In the genomic region with DNA sequence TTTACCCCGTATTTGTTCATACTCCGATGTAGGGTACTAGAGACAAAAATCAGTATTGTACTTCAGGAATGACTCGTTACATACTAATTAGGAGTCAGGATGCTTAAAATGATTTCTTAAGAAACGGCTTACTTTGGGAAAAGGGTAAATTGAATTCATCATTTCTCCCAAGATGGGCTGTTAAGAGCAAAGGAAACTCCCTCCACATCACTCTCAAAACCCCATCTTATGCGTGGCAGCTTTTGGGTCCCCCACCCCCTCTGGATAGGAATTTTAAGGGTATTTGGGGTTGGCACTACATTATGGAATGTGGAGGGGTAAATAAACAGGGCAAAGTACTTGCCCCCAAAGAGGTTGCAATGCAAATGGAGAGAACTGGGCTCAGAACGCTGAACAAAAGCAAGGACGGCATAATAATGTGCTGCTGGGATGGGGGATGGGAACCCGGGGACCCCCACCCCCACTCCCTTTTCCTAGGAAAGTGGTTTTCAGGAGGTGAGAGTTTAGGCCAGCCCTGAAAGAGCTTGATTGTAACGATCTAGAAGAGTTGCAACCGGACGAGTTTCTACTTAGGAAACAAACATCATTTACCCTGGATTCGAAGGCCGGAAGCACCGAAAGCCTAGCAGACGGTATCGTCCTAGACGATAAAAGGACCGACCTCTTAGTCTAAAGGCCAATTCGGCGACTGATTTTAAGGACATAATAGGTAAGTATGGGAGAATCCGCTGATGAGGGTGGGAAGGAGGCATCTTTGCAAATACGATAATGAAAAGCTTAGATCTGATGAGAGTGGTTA, we compare ENCODE assay signal across 12 mouse cellular contexts. TPM values are rescaled to one million over a fixed set of nuclear protein-coding genes. Genes with fewer than 3 reads are reported as not detected.
DNase-seq lines count a peak whose midpoint lies in the region; ATAC-seq and TF ChIP-seq lines count a peak whose summit lies in the region.
"Had no signal": no experiment of that assay in that cellular context is flagged by ENCODE, and none has a peak within 500 bp of the region (broad histone marks: within the 10 kb centered on the region; RNA-seq: fewer than 3 reads in every experiment).

Gene Usp44 (plus strand): TSS at position 625 of the 799 bp plus-strand sequence.

- TF ChIP-seq POLR2A in heart, adult 2 months (IDR thresholded peaks at IDR 0.05; ENCODE audit: insufficient read depth, low read depth, low read length), result no peak

- no peak within 1 kb of the TSS for H3K4me3 ChIP-seq in heart, adult 2 months
- peak within 1 kb of the TSS; percentile 20 for H3K4me3 ChIP-seq in midbrain, embryonic 11.5 days (ENCODE audit: low read depth, low read length)
- no peak within 1 kb of the TSS for H3K4me3 ChIP-seq in midbrain, embryonic 16.5 days (ENCODE audit: low read depth, low read length)
- peak within 1 kb of the TSS; percentile 18 for H3K4me3 ChIP-seq in intestine, postnatal 0 days (ENCODE audit: low read depth, low read length)
- no peak within 1 kb of the TSS; the same call in 1 of the 2 replicates for H3K4me3 ChIP-seq in stomach, embryonic 15.5 days (replicated peaks)

- no peak within 1 kb of the TSS for H3K9ac ChIP-seq in heart, adult 2 months (ENCODE audit: low read depth, low read length)
- H3K9ac ChIP-seq in midbrain, embryonic 11.5 days (ENCODE audit: low read length), result peak within 1 kb of the TSS; percentile 41
- no peak within 1 kb of the TSS for H3K9ac ChIP-seq in midbrain, embryonic 16.5 days (ENCODE audit: low read depth, low read length)
- no peak within 1 kb of the TSS for H3K9ac ChIP-seq in intestine, postnatal 0 days (ENCODE audit: low read depth, low read length)
- no peak within 1 kb of the TSS for H3K9ac ChIP-seq in stomach, embryonic 15.5 days

- H3K4me2 ChIP-seq in midbrain, embryonic 11.5 days, result peak within 1 kb of the TSS; percentile 26
- H3K4me2 ChIP-seq in midbrain, embryonic 16.5 days (ENCODE audit: low read length), result no peak within 1 kb of the TSS
- H3K4me2 ChIP-seq in intestine, postnatal 0 days (replicated peaks; ENCODE audit: low read depth), result peak within 1 kb of the TSS; percentile 48; the same call in 1 of the 2 replicates
- peak within 1 kb of the TSS; percentile 39 for H3K4me2 ChIP-seq in stomach, embryonic 15.5 days

- intact Hi-C loops in heart, adult 2 months (cut with DNase I), result no loop called here

- 33% methylated on average over 22 of the region's 22 CpGs for WGBS in heart, adult 2 months
- WGBS in midbrain, embryonic 11.5 days, result 7% methylated on average over 22 of the region's 22 CpGs
- WGBS in midbrain, embryonic 16.5 days, result 8% methylated on average over 22 of the region's 22 CpGs
- WGBS in intestine, postnatal 0 days, result 12% methylated on average over 22 of the region's 22 CpGs
- 14% methylated on average over 22 of the region's 22 CpGs for WGBS in stomach, embryonic 15.5 days

- TF ChIP-seq EP300 in heart, adult 2 months (IDR thresholded peaks at IDR 0.05; ENCODE audit: insufficient read depth, low read depth, low read length), result no peak

- H3K4me1 ChIP-seq in heart, adult 2 months (ENCODE audit: control insufficient read depth, insufficient read depth, low read length), result no peaks in the 10 kb centered on the region
- H3K4me1 ChIP-seq in midbrain, embryonic 11.5 days (ENCODE audit: control insufficient read depth, insufficient read depth, low read length), result peaks cover 12% of the 10 kb centered on the region
- H3K4me1 ChIP-seq in midbrain, embryonic 16.5 days (ENCODE audit: control insufficient read depth, insufficient read depth, low read length), result peaks cover 12% of the 10 kb centered on the region
- 0 out of 2 replicates have a peak, but pooled peaks cover 4% of the 10 kb centered on the region for H3K4me1 ChIP-seq in intestine, postnatal 0 days (replicated peaks; ENCODE audit: control insufficient read depth, insufficient read depth, low read length)
- H3K4me1 ChIP-seq in stomach, embryonic 15.5 days, result peaks cover 16% of the 10 kb centered on the region

- H3K79me2 ChIP-seq in heart, adult 2 months (replicated peaks; ENCODE audit: control insufficient read depth, insufficient read depth, low read length), result no peaks in the 10 kb centered on the region

- no peaks in the 10 kb centered on the region for H3K9me3 ChIP-seq in midbrain, embryonic 11.5 days (ENCODE audit: control insufficient read depth, low read length)
- no peaks in the 10 kb centered on the region for H3K9me3 ChIP-seq in midbrain, embryonic 16.5 days (replicated peaks; ENCODE audit: control insufficient read depth, low read length, poor library complexity, severe bottlenecking)
- H3K9me3 ChIP-seq in intestine, postnatal 0 days (ENCODE audit: control insufficient read depth), result no peaks in the 10 kb centered on the region
- H3K9me3 ChIP-seq in stomach, embryonic 15.5 days, result no peaks in the 10 kb centered on the region

- no peak within 1 kb of the TSS for H3K27ac ChIP-seq in heart, adult 2 months
- no peak within 1 kb of the TSS for H3K27ac ChIP-seq in midbrain, embryonic 11.5 days (ENCODE audit: low read depth, low read length)
- H3K27ac ChIP-seq in midbrain, embryonic 16.5 days (ENCODE audit: low read length), result no peak within 1 kb of the TSS
- H3K27ac ChIP-seq in intestine, postnatal 0 days (ENCODE audit: low read depth, low read length), result no peak within 1 kb of the TSS
- H3K27ac ChIP-seq in stomach, embryonic 15.5 days, result no peak within 1 kb of the TSS

- H3K27me3 ChIP-seq in heart, adult 2 months (ENCODE audit: control insufficient read depth, insufficient read depth, low read length), result peaks cover 16% of the 10 kb centered on the region
- H3K27me3 ChIP-seq in midbrain, embryonic 11.5 days (ENCODE audit: control insufficient read depth, insufficient read depth, low read length), result peaks cover 6% of the 10 kb centered on the region
- H3K27me3 ChIP-seq in midbrain, embryonic 16.5 days (ENCODE audit: control insufficient read depth, insufficient read depth, low read depth, low read length), result peaks cover 24% of the 10 kb centered on the region
- H3K27me3 ChIP-seq in intestine, postnatal 0 days (replicated peaks; ENCODE audit: control insufficient read depth, insufficient read depth, low read length), result peaks cover 58% of the 10 kb centered on the region
- H3K27me3 ChIP-seq in stomach, embryonic 15.5 days (replicated peaks), result peaks cover 37% of the 10 kb centered on the region

- no peak for ATAC-seq in midbrain, embryonic 11.5 days (ENCODE audit: low FRiP score)
- no peak for ATAC-seq in midbrain, embryonic 16.5 days
- ATAC-seq in intestine, postnatal 0 days, result no peak
- ATAC-seq in stomach, embryonic 15.5 days (ENCODE audit: insufficient read depth, low FRiP score, low read depth), result no peak
- no peak for ATAC-seq in CD4-positive, CD25-positive, alpha-beta regulatory T cell, adult 4 months
- ATAC-seq: activated CD4-positive, CD25-positive, alpha-beta regulatory T cell, adult 4 months had no signal

- no peak for TF ChIP-seq CTCF in heart, adult 2 months (IDR thresholded peaks at IDR 0.05)
- no peak for TF ChIP-seq CTCF in intestine, postnatal 0 days (IDR thresholded peaks at IDR 0.05; ENCODE audit: low read depth)

- peak; percentile 63 for DNase-seq in heart, adult 11 months
- no peak for DNase-seq in heart, adult 2 months
- DNase-seq in midbrain, embryonic 11.5 days (ENCODE audit: low spot score, missing footprints), result peak; percentile 93
- no peak for DNase-seq in left cerebral cortex, adult 18-20 months (ENCODE audit: low spot score in 2 of 2)
- DNase-seq: kidney, postnatal 36 days had no signal

- H3K36me3 ChIP-seq in heart, adult 2 months (ENCODE audit: control insufficient read depth, insufficient read depth, low read length), result no peaks in the 10 kb centered on the region
- H3K36me3 ChIP-seq in midbrain, embryonic 11.5 days (ENCODE audit: control insufficient read depth, insufficient read depth, low read length), result no peaks in the 10 kb centered on the region
- no peaks in the 10 kb centered on the region for H3K36me3 ChIP-seq in midbrain, embryonic 16.5 days (ENCODE audit: control insufficient read depth, insufficient read depth, low read length)
- no peaks in the 10 kb centered on the region for H3K36me3 ChIP-seq in intestine, postnatal 0 days (ENCODE audit: control insufficient read depth, insufficient read depth)
- no peaks in the 10 kb centered on the region for H3K36me3 ChIP-seq in stomach, embryonic 15.5 days

RNA-seq across cellular contexts. Expression of gene Usp44, which starts in this region (rescaled TPM):
- total RNA-seq in heart, adult 2 months (2021), result not detected
- polyA plus RNA-seq in heart, adult 2 months (2012; rRNA removed), result not detected in 2 replicates
- 19.6 and 19.9 TPM in 2 replicates for polyA plus RNA-seq in midbrain, embryonic 11.5 days (2014; fragmentation: Nextera tagmentation; extraction: Ambion mirVana)
- 0.14 and 0.30 TPM in 2 replicates for polyA plus RNA-seq in midbrain, embryonic 16.5 days (2015; fragmentation: Nextera tagmentation; extraction: Ambion mirVana)
- polyA plus RNA-seq in intestine, postnatal 0 days (2015; fragmentation: Nextera tagmentation; extraction: Ambion mirVana), result 0.08 and 0.09 TPM in 2 replicates
- 0.31 and 0.59 TPM in 2 replicates for polyA plus RNA-seq in stomach, embryonic 15.5 days (2015; fragmentation: Nextera tagmentation; extraction: Ambion mirVana)
- polyA plus RNA-seq in CD4-positive, CD25-positive, alpha-beta regulatory T cell, adult 4 months (2017; shearing (Covaris generic)), result not detected
- not detected for total RNA-seq in left cerebral cortex, adult 18-20 months (2021)
- total RNA-seq: monocyte, adult 5-6 weeks had no signal
- polyA plus RNA-seq: spleen, adult 2 months had no signal

Comparison
In these comparisons a context has a peak if more than half of its experiments do, and no peak if none do; other contexts are left out.
1. RNA of gene Usp44 (polyA plus RNA-seq): 19.6 to 19.9 TPM in midbrain, embryonic 11.5 days; 0.31 to 0.59 TPM in stomach, embryonic 15.5 days, not detected in CD4-positive, CD25-positive, alpha-beta regulatory T cell, adult 4 months, 0.14 to 0.30 TPM in midbrain, embryonic 16.5 days, 0.08 to 0.09 TPM in intestine, postnatal 0 days and not detected in heart, adult 2 months; every median in the first group is over 10 times any median in the second.
2. DNase-seq: peak in heart, adult 11 months (single experiment) and midbrain, embryonic 11.5 days (single experiment); none in heart, adult 2 months (0 of 2) and left cerebral cortex, adult 18-20 months (0 of 2).
3. H3K4me3 ChIP-seq: peak in midbrain, embryonic 11.5 days (single experiment) and intestine, postnatal 0 days (single experiment); none in heart, adult 2 months (single experiment), midbrain, embryonic 16.5 days (single experiment) and stomach, embryonic 15.5 days (single experiment).